In genomic region chrX:166323226-166323625, GRCm38 (mm10) we compare ENCODE assay signal across 31 mouse cellular contexts.
DNase-seq lines count a peak whose midpoint lies in the region; ATAC-seq lines count a peak whose summit lies in the region.
"Had no signal": no experiment of that assay in that cellular context is flagged by ENCODE, and none has a peak within 500 bp of the region (broad histone marks: within the 10 kb centered on the region; RNA-seq: fewer than 3 reads in every experiment).

No protein-coding gene starts in this region.

- H3K27me3 ChIP-seq in forebrain, embryonic 15.5 days: no peaks in the 10 kb centered on the region
- peaks cover 2% of the 10 kb centered on the region; the same call in 1 of the 2 replicates for H3K27me3 ChIP-seq in forebrain, embryonic 13.5 days
- H3K27me3 ChIP-seq: heart, embryonic 15.5 days; limb, embryonic 15.5 days; liver, embryonic 13.5 days had no signal

- WGBS in forebrain, embryonic 15.5 days: 80% methylated on average over 3 of the region's 3 CpGs
- WGBS in forebrain, embryonic 13.5 days: 75% methylated on average over 3 of the region's 3 CpGs

- H3K27ac ChIP-seq in forebrain, embryonic 15.5 days (replicated peaks): 0 out of 2 replicates have a peak overlapping the region, but pooled peaks have one; percentile 15
- H3K27ac ChIP-seq in forebrain, embryonic 13.5 days: no peak overlapping the region
- H3K27ac ChIP-seq: heart, embryonic 10.5 days; heart, embryonic 15.5 days; hindbrain, embryonic 12.5 days; limb, embryonic 10.5 days; limb, embryonic 15.5 days; liver, embryonic 13.5 days; midbrain, embryonic 12.5 days; neural tube, embryonic 13.5 days had no signal

- peaks cover 15% of the 10 kb centered on the region for H3K4me1 ChIP-seq in forebrain, embryonic 15.5 days
- H3K4me1 ChIP-seq in forebrain, embryonic 13.5 days: peaks cover 18% of the 10 kb centered on the region
- H3K4me1 ChIP-seq: heart, embryonic 10.5 days; heart, embryonic 15.5 days; limb, embryonic 15.5 days; liver, embryonic 13.5 days; megakaryocyte, embryonic 14.5 days had no signal

- ATAC-seq in forebrain, embryonic 15.5 days (replicated peaks): no peak
- no peak for ATAC-seq in forebrain, embryonic 13.5 days
- ATAC-seq: forebrain, embryonic 14.5 days; intestine, postnatal 0 days; lung, postnatal 0 days had no signal

- DNase-seq in left cerebral cortex, adult 18-20 months (ENCODE audit: low spot score in 2 of 2): peak; percentile 13 to 49
- no peak for DNase-seq in left cerebral cortex, postnatal 10 days (ENCODE audit: extremely low spot score in 1 of 2, low spot score in 2 of 2)
- peak; percentile 32 for DNase-seq in right cerebral cortex, postnatal 25 days
- no peak for DNase-seq in right cerebral cortex, postnatal 4 days
- no peak for DNase-seq in thymus, postnatal 36 days
- DNase-seq: adrenal gland, adult 8-10 months; cerebellum, adult 11 months; cerebellum, adult 9-10 months; cerebellum, postnatal 36 days; gastrocnemius, postnatal 25 days; heart, adult 11 months; heart, postnatal 36 days; kidney, adult 9 months; kidney, postnatal 10 days; liver, embryonic 13.5 days; lung, adult 18-20 months; lung, postnatal 4 days had no signal

- intact Hi-C loops in left cerebral cortex, postnatal 10 days (cut with DNase I): no loop called here

- H3K4me3 ChIP-seq in forebrain, embryonic 15.5 days: no peak overlapping the region
- H3K4me3 ChIP-seq in forebrain, embryonic 13.5 days: no peak overlapping the region
- H3K4me3 ChIP-seq: heart, embryonic 10.5 days; heart, embryonic 15.5 days; hindbrain, embryonic 12.5 days; limb, embryonic 10.5 days; limb, embryonic 15.5 days; liver, embryonic 13.5 days; megakaryocyte, embryonic 14.5 days; midbrain, embryonic 12.5 days; neural tube, embryonic 13.5 days had no signal

- no peaks in the 10 kb centered on the region for H3K9me3 ChIP-seq in forebrain, embryonic 15.5 days
- no peaks in the 10 kb centered on the region for H3K9me3 ChIP-seq in forebrain, embryonic 13.5 days (replicated peaks)
- H3K9me3 ChIP-seq: G1E; heart, embryonic 10.5 days; heart, embryonic 15.5 days; hindbrain, embryonic 12.5 days; limb, embryonic 10.5 days; limb, embryonic 15.5 days; liver, embryonic 13.5 days; megakaryocyte, embryonic 14.5 days; midbrain, embryonic 12.5 days; neural tube, embryonic 13.5 days had no signal

- no peaks in the 10 kb centered on the region for H3K36me3 ChIP-seq in forebrain, embryonic 15.5 days
- H3K36me3 ChIP-seq in forebrain, embryonic 13.5 days (ENCODE audit: poor library complexity, severe bottlenecking): no peaks in the 10 kb centered on the region
- H3K36me3 ChIP-seq: G1E; heart, embryonic 10.5 days; heart, embryonic 15.5 days; hindbrain, embryonic 12.5 days; limb, embryonic 10.5 days; limb, embryonic 15.5 days; liver, embryonic 13.5 days; midbrain, embryonic 12.5 days; neural tube, embryonic 13.5 days had no signal

- no peak overlapping the region for H3K9ac ChIP-seq in forebrain, embryonic 15.5 days (replicated peaks)
- H3K9ac ChIP-seq in forebrain, embryonic 13.5 days: no peak overlapping the region
- H3K9ac ChIP-seq: heart, embryonic 15.5 days; hindbrain, embryonic 12.5 days; limb, embryonic 15.5 days; liver, embryonic 13.5 days; midbrain, embryonic 12.5 days; neural tube, embryonic 13.5 days had no signal

- H3K4me2 ChIP-seq in forebrain, embryonic 15.5 days (replicated peaks): no peak overlapping the region
- no peak overlapping the region for H3K4me2 ChIP-seq in forebrain, embryonic 13.5 days
- H3K4me2 ChIP-seq: heart, embryonic 15.5 days; hindbrain, embryonic 12.5 days; limb, embryonic 15.5 days; liver, embryonic 13.5 days; midbrain, embryonic 12.5 days; neural tube, embryonic 13.5 days had no signal

Comparison
In these comparisons a context has a peak if more than half of its experiments do, and no peak if none do; other contexts are left out.
1. DNase-seq: peak in left cerebral cortex, adult 18-20 months (2 of 2) and right cerebral cortex, postnatal 25 days (single experiment); none in left cerebral cortex, postnatal 10 days (0 of 2), right cerebral cortex, postnatal 4 days (single experiment) and thymus, postnatal 36 days (0 of 2).